Mouse (Mus musculus) liver, embryonic 12.5 days (tissue): ENCODE measurements around the gene Rbfox3. TPM values are rescaled to one million over a fixed set of nuclear protein-coding genes. Genes with fewer than 3 reads are reported as not detected.

Experiments
- microRNA-seq: library from miRNA; unstranded; fragments of <30 nt; microRNA quantifications from one replicate; pipeline ENCODE4, GENCODE M21; 2017
- polyA plus RNA-seq: library from polyadenylated mRNA; unstranded; fragments of >200 nt; fragmentation: Nextera tagmentation; extraction: Ambion mirVana; gene quantifications from 2 replicates; pipeline ENCODE4 v1.2.1, GENCODE M21; 2016

Gene Rbfox3
- polyA plus RNA-seq, 1 experiment from 2014 or later: 0.46 TPM

Small RNA genes within 50 kb of the gene (microRNA-seq; reads per million reads assigned to microRNA genes)
- not detected for gene Gm25040

Other genes with a start within 250 kb of the Rbfox3 start
- not detected in 2 replicates for gene Enpp7, start 76.6 kb upstream of the Rbfox3 start, polyA plus RNA-seq
- gene Cbx2, start 111.4 kb upstream of the Rbfox3 start, polyA plus RNA-seq: 8.6 TPM in 2 replicates
- gene Cbx8, start 129.4 kb upstream of the Rbfox3 start, polyA plus RNA-seq: 2.5 and 3.3 TPM in 2 replicates
- 3.2 and 3.3 TPM in 2 replicates for gene Cbx4, start 174.6 kb upstream of the Rbfox3 start, polyA plus RNA-seq